Mouse (Mus musculus): Measurements from ENCODE around the gene Abcd2. TPM values are rescaled to one million over a fixed set of nuclear protein-coding genes. Genes with fewer than 3 reads are reported as not detected.

Abcd2 gene
- polyA plus RNA-seq, 1 experiment from 2014 or later, result 10.7 TPM

DNA sequence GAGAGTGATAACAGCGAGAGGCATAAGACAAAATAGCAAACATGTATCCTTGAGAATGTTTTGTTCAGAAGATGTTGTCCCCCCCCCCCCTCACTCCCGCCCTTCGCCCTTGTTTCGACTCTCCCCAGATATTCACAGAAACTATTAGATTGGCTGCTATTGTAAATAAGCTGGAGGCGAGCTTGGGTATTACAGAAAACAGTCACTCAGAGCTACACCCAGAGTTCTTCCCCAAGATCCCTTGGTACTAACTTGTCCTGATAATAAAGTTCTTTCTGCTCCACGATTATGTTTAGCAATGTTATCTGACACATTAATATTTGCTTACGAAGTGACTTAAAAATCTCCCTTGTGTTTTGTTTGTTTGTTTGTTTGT is 612 bp upstream of the Abcd2 start:
- Histone ChIP-seq H3K9me3 (replicated peaks; ENCODE audit: control insufficient read depth, low read length) (no peaks in the 10 kb centered on the region), H3K4me3 (ENCODE audit: low read depth, low read length) (peak overlapping the region; percentile 61), H3K4me2 (ENCODE audit: low read depth, low read length) (peak overlapping the region; percentile 80), H3K27ac (ENCODE audit: low read length) (peak overlapping the region; percentile 81), H3K27me3 (ENCODE audit: control insufficient read depth, insufficient read depth, low read depth, low read length) (no peaks in the 10 kb centered on the region), H3K4me1 (ENCODE audit: control insufficient read depth, low read depth, low read length) (peaks cover 3% of the 10 kb centered on the region; the same call in 1 of the 2 replicates), H3K9ac (ENCODE audit: low read depth, low read length) (peak overlapping the region; percentile 58), H3K36me3 (ENCODE audit: control insufficient read depth, insufficient read depth) (no peaks in the 10 kb centered on the region)
- peak; percentile 35 for ATAC-seq (ENCODE audit: low read depth)
- WGBS (ENCODE audit: insufficient replicate concordance), result 6% methylated on average over 7 of the region's 7 CpGs

DNA sequence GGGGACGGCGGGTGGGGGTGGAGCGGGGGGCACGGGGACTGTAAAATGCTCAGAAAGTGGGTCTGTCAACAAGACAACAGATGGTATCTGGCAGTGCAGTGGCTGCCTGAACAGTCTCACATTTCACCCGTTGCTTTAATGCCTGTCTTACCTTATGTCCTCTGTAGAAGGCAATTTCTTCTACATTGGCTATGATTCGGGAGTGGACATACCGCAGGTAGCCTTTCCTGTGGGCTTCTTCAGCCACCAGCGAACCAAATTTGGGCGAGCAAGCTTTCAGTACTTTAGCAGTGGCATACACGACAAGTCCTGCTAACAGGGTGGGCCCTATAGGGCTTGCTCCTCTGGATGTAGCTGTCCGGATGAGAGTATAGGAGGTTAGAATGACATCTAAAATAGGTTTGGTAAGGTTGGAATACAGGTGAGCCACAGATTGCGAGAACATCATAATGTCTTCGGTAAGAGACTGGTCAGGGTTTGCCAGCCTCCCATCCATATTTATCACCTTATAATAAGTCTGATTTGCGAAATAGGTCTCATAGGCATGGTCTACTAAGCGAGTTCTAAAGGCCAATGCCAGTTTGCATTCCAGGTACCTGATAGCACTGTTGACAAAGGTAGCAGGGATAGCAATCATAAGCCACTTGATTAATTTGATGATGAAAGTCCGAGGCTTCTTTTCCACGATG is 936 bp downstream of the Abcd2 start:
- Histone ChIP-seq H3K9ac (ENCODE audit: low read depth, low read length) (peak overlapping the region; percentile 52), H3K27ac (ENCODE audit: low read length) (peak overlapping the region; percentile 81), H3K4me1 (ENCODE audit: control insufficient read depth, low read depth, low read length) (peaks cover 3% of the 10 kb centered on the region; the same call in 1 of the 2 replicates), H3K4me2 (ENCODE audit: low read depth, low read length) (peak overlapping the region; percentile 80), H3K4me3 (ENCODE audit: low read depth, low read length) (peak overlapping the region; percentile 61), H3K27me3 (ENCODE audit: control insufficient read depth, insufficient read depth, low read depth, low read length) (no peaks in the 10 kb centered on the region), H3K36me3 (ENCODE audit: control insufficient read depth, insufficient read depth) (no peaks in the 10 kb centered on the region), H3K9me3 (replicated peaks; ENCODE audit: control insufficient read depth, low read length) (no peaks in the 10 kb centered on the region)
- WGBS (ENCODE audit: insufficient replicate concordance), result 51% methylated on average over 17 of the region's 17 CpGs
- ATAC-seq (ENCODE audit: low read depth), result no peak

DNA sequence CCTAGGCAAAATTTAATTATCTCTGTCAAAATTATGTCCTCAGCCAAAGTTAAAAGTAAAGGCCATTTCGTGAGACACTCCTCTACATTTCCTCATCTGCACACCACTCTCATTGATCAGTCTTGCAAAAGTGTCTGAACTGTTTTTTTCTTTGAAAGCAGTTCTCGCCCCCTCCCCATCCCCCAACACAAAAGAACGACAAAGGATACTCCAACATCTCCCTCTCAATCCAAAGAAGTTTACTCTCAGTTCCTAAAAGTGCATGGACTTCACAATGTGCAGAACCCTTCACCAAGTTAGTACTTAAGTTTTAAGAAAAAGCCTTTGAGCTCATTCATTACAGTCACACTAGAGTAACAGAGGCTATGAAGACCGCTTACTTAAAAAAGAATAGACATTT is 1.6 kb downstream of the Abcd2 start:
- Histone ChIP-seq H3K9me3 (replicated peaks; ENCODE audit: control insufficient read depth, low read length) (no peaks in the 10 kb centered on the region), H3K36me3 (ENCODE audit: control insufficient read depth, insufficient read depth) (no peaks in the 10 kb centered on the region), H3K27ac (ENCODE audit: low read length) (peak overlapping the region; percentile 47; the same call in 1 of the 2 replicates), H3K4me1 (ENCODE audit: control insufficient read depth, low read depth, low read length) (peaks cover 3% of the 10 kb centered on the region; the same call in 1 of the 2 replicates), H3K4me3 (ENCODE audit: low read depth, low read length) (peak overlapping the region; percentile 61), H3K4me2 (ENCODE audit: low read depth, low read length) (peak overlapping the region; percentile 80), H3K9ac (ENCODE audit: low read depth, low read length) (no peak overlapping the region; the same call in 1 of the 2 replicates), H3K27me3 (ENCODE audit: control insufficient read depth, insufficient read depth, low read depth, low read length) (no peaks in the 10 kb centered on the region)
- ATAC-seq (ENCODE audit: low read depth), result no peak
- 42% methylated on average over 4 of the region's 4 CpGs for WGBS (ENCODE audit: insufficient replicate concordance)

DNA sequence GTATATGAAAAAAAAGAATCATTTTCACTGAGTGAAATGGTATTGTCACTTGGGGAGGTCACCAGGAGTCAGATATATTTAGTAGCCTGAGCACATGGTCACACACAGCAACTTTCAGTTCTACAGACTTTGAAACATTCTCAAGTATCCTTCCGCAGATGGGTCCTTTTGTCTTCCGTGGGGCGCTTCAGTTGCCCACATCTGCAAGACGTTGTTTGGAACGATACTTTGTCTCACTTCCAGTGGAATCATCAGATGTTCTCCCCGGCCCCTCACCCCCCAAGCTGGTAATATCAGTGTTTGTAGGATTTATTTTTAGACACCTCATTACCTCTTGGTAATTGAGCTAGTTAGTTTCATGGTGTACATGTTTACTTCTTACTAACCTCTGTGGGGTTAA is 5.2 kb downstream of the Abcd2 start:
- Histone ChIP-seq H3K4me3 (ENCODE audit: low read depth, low read length) (no peak overlapping the region), H3K36me3 (ENCODE audit: control insufficient read depth, insufficient read depth) (no peaks in the 10 kb centered on the region), H3K27ac (ENCODE audit: low read length) (no peak overlapping the region), H3K9me3 (replicated peaks; ENCODE audit: control insufficient read depth, low read length) (no peaks in the 10 kb centered on the region), H3K4me1 (ENCODE audit: control insufficient read depth, low read depth, low read length) (no peaks in the 10 kb centered on the region; the same call in 1 of the 2 replicates), H3K4me2 (ENCODE audit: low read depth, low read length) (no peak overlapping the region), H3K9ac (ENCODE audit: low read depth, low read length) (no peak overlapping the region), H3K27me3 (ENCODE audit: control insufficient read depth, insufficient read depth, low read depth, low read length) (no peaks in the 10 kb centered on the region)
- ATAC-seq (ENCODE audit: low read depth), result no peak
- WGBS (ENCODE audit: insufficient replicate concordance), result 70% methylated on average over 6 of the region's 6 CpGs

DNA sequence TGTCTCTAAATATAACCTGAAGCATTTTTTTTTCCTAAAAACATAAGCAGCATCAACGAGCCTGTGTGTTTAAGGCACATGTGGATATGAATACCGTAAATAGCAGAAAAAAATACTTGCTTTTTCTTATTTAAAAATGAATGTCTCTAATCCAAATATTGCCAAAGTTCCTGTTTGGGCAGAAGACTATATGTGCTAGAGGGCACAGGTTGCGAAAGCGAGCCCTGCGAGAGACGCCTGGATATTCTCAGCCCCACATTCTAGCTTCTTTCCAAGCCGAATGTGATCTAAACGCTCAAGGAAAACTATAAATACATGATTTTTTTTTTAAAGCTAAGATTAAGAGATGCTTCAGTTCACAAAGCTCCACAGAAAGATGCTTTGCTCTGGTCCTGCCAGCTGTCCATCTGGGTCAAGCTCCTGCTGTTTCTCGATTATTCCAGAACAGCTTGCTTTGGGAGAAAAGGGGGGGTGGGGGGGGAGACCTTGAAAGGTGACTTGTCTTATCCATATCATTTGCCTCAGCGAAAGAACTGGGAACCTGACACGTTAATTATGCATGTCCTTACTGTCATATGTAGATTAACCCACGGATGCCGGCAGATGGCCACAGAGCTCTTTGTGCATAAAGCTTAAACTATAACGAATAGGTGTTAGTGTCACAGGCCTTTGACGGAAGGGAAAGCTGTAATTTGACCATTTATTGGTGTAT is 11.5 kb downstream of the Abcd2 start:
- H3K27ac ChIP-seq (ENCODE audit: low read length), result no peak overlapping the region
- ATAC-seq (ENCODE audit: low read depth), result 0 out of 2 replicates have a peak, but pooled peaks have one; percentile 60
- H3K27me3 ChIP-seq (ENCODE audit: control insufficient read depth, insufficient read depth, low read depth, low read length), result no peaks in the 10 kb centered on the region
- no peaks in the 10 kb centered on the region for H3K36me3 ChIP-seq (ENCODE audit: control insufficient read depth, insufficient read depth)
- no peaks in the 10 kb centered on the region for H3K9me3 ChIP-seq (replicated peaks; ENCODE audit: control insufficient read depth, low read length)
- H3K4me2 ChIP-seq (ENCODE audit: low read depth, low read length), result no peak overlapping the region
- H3K4me3 ChIP-seq (ENCODE audit: low read depth, low read length), result no peak overlapping the region
- 66% methylated on average over 15 of the region's 15 CpGs for WGBS (ENCODE audit: insufficient replicate concordance)
- H3K9ac ChIP-seq (ENCODE audit: low read depth, low read length), result no peak overlapping the region
- H3K4me1 ChIP-seq (ENCODE audit: control insufficient read depth, low read depth, low read length), result no peaks in the 10 kb centered on the region; the same call in 1 of the 2 replicates

DNA sequence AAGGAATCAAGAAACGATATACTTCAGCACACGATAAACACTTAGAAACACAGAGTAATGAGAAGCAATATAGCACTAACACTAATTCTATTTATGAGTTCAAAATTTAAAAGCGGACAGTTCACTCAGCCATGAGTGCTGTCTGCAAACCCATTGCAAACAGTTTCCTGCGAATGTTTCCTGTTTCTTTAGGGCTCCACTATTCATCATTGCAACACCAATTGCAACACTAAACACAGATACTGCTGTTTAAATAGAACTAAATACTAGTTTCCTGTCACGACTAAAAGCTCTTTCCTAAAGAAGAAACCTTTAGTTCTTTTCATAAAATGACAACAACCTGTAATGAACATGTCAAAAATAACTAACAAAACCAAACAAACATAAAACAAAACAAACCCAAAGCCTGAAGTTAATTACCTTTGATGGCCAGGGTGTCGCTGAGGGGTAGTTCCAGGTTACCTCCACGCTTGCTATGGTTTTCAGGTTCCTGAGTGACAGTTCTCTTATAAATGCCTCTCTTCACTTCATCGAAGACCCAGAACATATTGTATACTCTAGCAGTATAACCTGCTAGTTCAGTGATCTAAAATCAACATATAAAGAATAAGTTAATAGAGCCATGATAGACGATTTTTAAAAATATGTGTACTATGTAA is 12.8 kb downstream of the Abcd2 start:
- 27% methylated on average over 9 of the region's 9 CpGs for WGBS (ENCODE audit: insufficient replicate concordance)
- peak overlapping the region; percentile 78 for H3K27ac ChIP-seq (ENCODE audit: low read length)
- H3K27me3 ChIP-seq (ENCODE audit: control insufficient read depth, insufficient read depth, low read depth, low read length), result no peaks in the 10 kb centered on the region
- no peak overlapping the region for H3K9ac ChIP-seq (ENCODE audit: low read depth, low read length)
- H3K4me3 ChIP-seq (ENCODE audit: low read depth, low read length), result no peak overlapping the region
- H3K9me3 ChIP-seq (replicated peaks; ENCODE audit: control insufficient read depth, low read length), result no peaks in the 10 kb centered on the region
- no peaks in the 10 kb centered on the region for H3K36me3 ChIP-seq (ENCODE audit: control insufficient read depth, insufficient read depth)
- no peak overlapping the region for H3K4me2 ChIP-seq (ENCODE audit: low read depth, low read length)
- no peaks in the 10 kb centered on the region; the same call in 1 of the 2 replicates for H3K4me1 ChIP-seq (ENCODE audit: control insufficient read depth, low read depth, low read length)
- peak; percentile 74; the same call in 1 of the 2 replicates for ATAC-seq (ENCODE audit: low read depth)

DNA sequence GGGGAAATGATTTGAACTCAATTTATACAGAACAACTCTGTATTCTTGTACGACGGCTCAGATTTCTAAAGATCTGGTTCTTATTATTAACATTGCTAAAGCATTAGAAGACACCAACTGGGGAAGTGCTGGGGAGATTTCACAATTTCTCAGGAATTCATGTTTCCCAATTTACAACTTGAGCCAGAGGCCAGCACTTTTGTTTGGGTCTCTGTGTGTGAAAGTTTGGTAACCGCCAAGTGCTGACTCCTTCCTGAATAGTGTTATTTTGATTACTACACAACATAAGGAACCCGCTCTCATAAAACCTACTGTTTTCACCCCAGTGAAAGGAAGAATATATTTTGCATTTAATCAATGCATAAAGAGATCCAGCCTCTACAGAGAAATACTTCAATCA is 19.4 kb downstream of the Abcd2 start:
- 0 out of 2 replicates have a peak overlapping the region, but pooled peaks have one; percentile 17 for H3K27ac ChIP-seq (ENCODE audit: low read length)
- 63% methylated on average over 4 of the region's 4 CpGs for WGBS (ENCODE audit: insufficient replicate concordance)

DNA sequence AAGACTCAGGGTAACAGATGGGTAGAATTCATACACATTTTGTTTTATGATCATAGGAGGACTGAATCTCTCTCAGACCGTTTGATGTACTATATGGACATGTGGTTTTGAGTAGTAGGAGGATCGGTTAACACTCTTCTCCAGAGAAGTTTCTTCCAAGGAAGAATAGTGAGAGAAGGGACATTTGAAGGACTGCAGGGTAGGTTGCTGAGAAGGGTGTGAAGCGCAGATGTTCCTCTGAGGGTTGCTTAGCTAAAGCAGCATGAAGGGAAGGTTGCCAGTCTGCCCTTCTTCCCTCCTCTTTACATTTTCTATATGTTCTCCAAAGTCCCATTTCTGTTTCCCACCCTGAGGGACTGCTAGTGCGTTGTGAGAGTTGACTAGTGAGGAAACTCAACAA is 20.3 kb downstream of the Abcd2 start:
- WGBS (ENCODE audit: insufficient replicate concordance), result 59% methylated on average over 4 of the region's 4 CpGs
- H3K9me3 ChIP-seq (replicated peaks; ENCODE audit: control insufficient read depth, low read length), result no peaks in the 10 kb centered on the region
- no peak for ATAC-seq (ENCODE audit: low read depth)
- no peak overlapping the region for H3K9ac ChIP-seq (ENCODE audit: low read depth, low read length)
- no peak overlapping the region for H3K27ac ChIP-seq (ENCODE audit: low read length)
- no peak overlapping the region for H3K4me2 ChIP-seq (ENCODE audit: low read depth, low read length)
- no peaks in the 10 kb centered on the region for H3K27me3 ChIP-seq (ENCODE audit: control insufficient read depth, insufficient read depth, low read depth, low read length)
- H3K36me3 ChIP-seq (ENCODE audit: control insufficient read depth, insufficient read depth), result no peaks in the 10 kb centered on the region
- no peak overlapping the region for H3K4me3 ChIP-seq (ENCODE audit: low read depth, low read length)
- no peaks in the 10 kb centered on the region for H3K4me1 ChIP-seq (ENCODE audit: control insufficient read depth, low read depth, low read length)

More for the DNA sequence above, 19.4 kb downstream of the Abcd2 start:
- no peak overlapping the region for H3K4me2 ChIP-seq (ENCODE audit: low read depth, low read length)
- H3K27me3 ChIP-seq (ENCODE audit: control insufficient read depth, insufficient read depth, low read depth, low read length), result no peaks in the 10 kb centered on the region
- H3K4me1 ChIP-seq (ENCODE audit: control insufficient read depth, low read depth, low read length), result no peaks in the 10 kb centered on the region
- ATAC-seq (ENCODE audit: low read depth), result no peak
- H3K9ac ChIP-seq (ENCODE audit: low read depth, low read length), result no peak overlapping the region
- no peaks in the 10 kb centered on the region for H3K36me3 ChIP-seq (ENCODE audit: control insufficient read depth, insufficient read depth)
- no peak overlapping the region for H3K4me3 ChIP-seq (ENCODE audit: low read depth, low read length)
- no peaks in the 10 kb centered on the region for H3K9me3 ChIP-seq (replicated peaks; ENCODE audit: control insufficient read depth, low read length)
